In the genomic region with DNA sequence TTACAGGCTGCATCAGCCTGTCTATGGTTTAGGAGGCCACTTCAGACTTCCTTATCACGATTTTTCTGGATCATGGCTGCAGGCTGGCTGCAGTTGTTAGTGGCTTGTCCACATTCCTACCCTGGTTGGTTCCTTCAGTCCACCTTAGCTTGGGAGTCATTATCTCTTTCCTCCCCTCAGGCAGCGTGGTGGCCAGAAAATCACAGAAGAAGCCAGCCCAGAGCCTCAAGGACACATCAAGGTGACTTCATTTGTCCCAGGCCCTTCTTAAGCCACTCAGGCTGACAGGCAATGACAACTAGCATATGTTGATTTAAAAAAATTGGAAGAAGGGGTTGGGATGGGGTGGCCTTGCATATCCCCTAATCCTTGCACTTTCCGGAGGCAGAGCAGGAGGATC, we compare ENCODE assay signal across 25 mouse cellular contexts. TPM values are rescaled to one million over a fixed set of nuclear protein-coding genes. Genes with fewer than 3 reads are reported as not detected.
DNase-seq lines count a peak whose midpoint lies in the region; ATAC-seq lines count a peak whose summit lies in the region.
"Had no signal": no experiment of that assay in that cellular context is flagged by ENCODE, and none has a peak within 500 bp of the region (broad histone marks: within the 10 kb centered on the region; RNA-seq: fewer than 3 reads in every experiment).

No protein-coding gene starts in this region.

- H3K4me2 ChIP-seq in heart, embryonic 13.5 days = no peak overlapping the region
- no peak overlapping the region for H3K4me2 ChIP-seq in kidney, embryonic 16.5 days (replicated peaks; ENCODE audit: low read depth, low read length)
- H3K4me2 ChIP-seq in liver, embryonic 15.5 days = no peak overlapping the region
- H3K4me2 ChIP-seq: forebrain, embryonic 15.5 days; hindbrain, embryonic 13.5 days; midbrain, embryonic 12.5 days had no signal

- 42% methylated on average over 3 of the region's 3 CpGs for WGBS in heart, embryonic 13.5 days
- WGBS in kidney, embryonic 16.5 days = 74% methylated on average over 3 of the region's 3 CpGs
- WGBS in liver, embryonic 15.5 days (ENCODE audit: insufficient replicate concordance) = 52% methylated on average over 3 of the region's 3 CpGs

- H3K9me3 ChIP-seq in heart, embryonic 13.5 days = no peaks in the 10 kb centered on the region
- no peaks in the 10 kb centered on the region for H3K9me3 ChIP-seq in kidney, embryonic 16.5 days (ENCODE audit: low read length)
- no peaks in the 10 kb centered on the region for H3K9me3 ChIP-seq in liver, embryonic 15.5 days (replicated peaks)
- H3K9me3 ChIP-seq: forebrain, embryonic 15.5 days; hindbrain, embryonic 13.5 days; midbrain, embryonic 12.5 days had no signal

- no peak for ATAC-seq in heart, embryonic 13.5 days (ENCODE audit: extremely low read depth, insufficient number of reproducible peaks, low FRiP score, low TSS enrichment)
- ATAC-seq in kidney, embryonic 16.5 days (ENCODE audit: low FRiP score, low TSS enrichment) = no peak
- ATAC-seq in liver, embryonic 15.5 days (ENCODE audit: insufficient read depth) = no peak
- ATAC-seq: forebrain, embryonic 15.5 days; Patski had no signal

- H3K9ac ChIP-seq in heart, embryonic 13.5 days = 0 out of 2 replicates have a peak overlapping the region, but pooled peaks have one; percentile 28
- H3K9ac ChIP-seq in kidney, embryonic 16.5 days (replicated peaks; ENCODE audit: low read length) = no peak overlapping the region
- no peak overlapping the region for H3K9ac ChIP-seq in liver, embryonic 15.5 days
- H3K9ac ChIP-seq: forebrain, embryonic 15.5 days; hindbrain, embryonic 13.5 days; midbrain, embryonic 12.5 days had no signal

- peaks cover 25% of the 10 kb centered on the region for H3K4me1 ChIP-seq in heart, embryonic 13.5 days
- peaks cover 36% of the 10 kb centered on the region for H3K4me1 ChIP-seq in kidney, embryonic 16.5 days (ENCODE audit: insufficient read depth, low read length)
- H3K4me1 ChIP-seq in liver, embryonic 15.5 days (replicated peaks) = peaks cover 39% of the 10 kb centered on the region

- no peak overlapping the region for H3K4me3 ChIP-seq in heart, embryonic 13.5 days
- H3K4me3 ChIP-seq in kidney, embryonic 16.5 days (ENCODE audit: low read length) = no peak overlapping the region
- H3K4me3 ChIP-seq in liver, embryonic 15.5 days (replicated peaks) = no peak overlapping the region
- H3K4me3 ChIP-seq: erythroblast, embryonic 14.5 days; forebrain, embryonic 15.5 days; hindbrain, embryonic 13.5 days; midbrain, embryonic 12.5 days had no signal

- no peak for DNase-seq in heart, adult 18-20 months
- no peak for DNase-seq in kidney, adult 9 months
- peak; percentile 50 for DNase-seq in ES-CJ7 (ENCODE audit: low read depth, low spot score)
- no peak for DNase-seq in embryo, embryonic 10 days (ENCODE audit: low spot score)
- DNase-seq in gastrocnemius, postnatal 25 days = no peak
- DNase-seq: adrenal gland, postnatal 25 days; cerebellum, adult 2 months; heart, adult 11 months; lung, adult 2 months; right cerebral cortex, postnatal 14 days; thymus, postnatal 36 days had no signal

- H3K27ac ChIP-seq in heart, embryonic 13.5 days (replicated peaks) = peak overlapping the region; percentile 25
- H3K27ac ChIP-seq in kidney, embryonic 16.5 days (ENCODE audit: low read length) = 0 out of 2 replicates have a peak overlapping the region, but pooled peaks have one; percentile 1
- peak overlapping the region; percentile 62 for H3K27ac ChIP-seq in liver, embryonic 15.5 days (replicated peaks)
- H3K27ac ChIP-seq: forebrain, embryonic 15.5 days; hindbrain, embryonic 13.5 days; macrophage; midbrain, embryonic 12.5 days had no signal

- H3K36me3 ChIP-seq in heart, embryonic 13.5 days = no peaks in the 10 kb centered on the region
- H3K36me3 ChIP-seq in kidney, embryonic 16.5 days (ENCODE audit: insufficient read depth, low read length) = no peaks in the 10 kb centered on the region; the same call in 1 of the 2 replicates
- H3K36me3 ChIP-seq in liver, embryonic 15.5 days (replicated peaks) = peaks cover 6% of the 10 kb centered on the region; the same call in 1 of the 2 replicates
- H3K36me3 ChIP-seq: forebrain, embryonic 15.5 days; hindbrain, embryonic 13.5 days; midbrain, embryonic 12.5 days had no signal

- no peaks in the 10 kb centered on the region for H3K27me3 ChIP-seq in heart, embryonic 13.5 days (replicated peaks)
- H3K27me3 ChIP-seq in kidney, embryonic 16.5 days (ENCODE audit: insufficient read depth, low read length) = no peaks in the 10 kb centered on the region
- H3K27me3 ChIP-seq in liver, embryonic 15.5 days = no peaks in the 10 kb centered on the region
- H3K27me3 ChIP-seq: forebrain, embryonic 15.5 days; hindbrain, embryonic 13.5 days; Patski had no signal

RNA-seq across cellular contexts. Expression of a gene that starts 3.3 kb away (rescaled TPM):
- polyA plus RNA-seq in heart, embryonic 13.5 days (2015; fragmentation: Nextera tagmentation; extraction: Ambion mirVana) = 190 and 219 TPM in 2 replicates
- total RNA-seq in heart, adult 18-20 months (2021) = 100 to 1,000 TPM; 105 to 113 TPM
- polyA plus RNA-seq in kidney, embryonic 16.5 days (2015; fragmentation: Nextera tagmentation; extraction: Ambion mirVana) = 269 and 277 TPM in 2 replicates
- 142 and 147 TPM in 2 replicates for polyA plus RNA-seq in liver, embryonic 15.5 days (2015; fragmentation: Nextera tagmentation; extraction: Ambion mirVana)
- 100 to 1,000 TPM; 111 to 125 TPM for total RNA-seq in gastrocnemius, postnatal 25 days (2021)

RNA-seq across cellular contexts. Expression of a gene that starts 14.2 kb away (rescaled TPM):
- 0.36 TPM in 1 of 2 replicates, not detected in the other for polyA plus RNA-seq in heart, embryonic 13.5 days (2015; fragmentation: Nextera tagmentation; extraction: Ambion mirVana)
- not detected for total RNA-seq in heart, adult 18-20 months (2021)
- 0.15 TPM in 1 of 2 replicates, not detected in the other for polyA plus RNA-seq in kidney, embryonic 16.5 days (2015; fragmentation: Nextera tagmentation; extraction: Ambion mirVana)
- 0.10 and 0.12 TPM in 2 replicates for polyA plus RNA-seq in liver, embryonic 15.5 days (2015; fragmentation: Nextera tagmentation; extraction: Ambion mirVana)
- not detected for total RNA-seq in gastrocnemius, postnatal 25 days (2021)
- total RNA-seq: adrenal gland, postnatal 25 days; gastrocnemius, adult 18-20 months had no signal
- polyA plus RNA-seq: embryonic facial prominence, embryonic 11.5 days; erythroblast, embryonic 14.5 days; forebrain, embryonic 15.5 days; hindbrain, embryonic 13.5 days; intestine, embryonic 14.5 days; midbrain, embryonic 12.5 days; Patski; stomach, embryonic 16.5 days had no signal

RNA-seq across cellular contexts. Expression of a gene that starts 51.8 kb away (rescaled TPM):
- polyA plus RNA-seq in heart, embryonic 13.5 days (2015; fragmentation: Nextera tagmentation; extraction: Ambion mirVana) = 1.9 and 2.7 TPM in 2 replicates
- 1 to 10 TPM; 1.7 to 6.8 TPM for total RNA-seq in heart, adult 18-20 months (2021)
- 14.5 and 14.6 TPM in 2 replicates for polyA plus RNA-seq in kidney, embryonic 16.5 days (2015; fragmentation: Nextera tagmentation; extraction: Ambion mirVana)
- 4.6 and 5.1 TPM in 2 replicates for polyA plus RNA-seq in liver, embryonic 15.5 days (2015; fragmentation: Nextera tagmentation; extraction: Ambion mirVana)
- total RNA-seq in gastrocnemius, postnatal 25 days (2021) = 1 to 10 TPM in 1 of 2 experiments, under 1 TPM in 1; 0.67 to 1.1 TPM

RNA-seq across cellular contexts. Expression of a gene that starts 54.0 kb away (rescaled TPM):
- polyA plus RNA-seq in heart, embryonic 13.5 days (2015; fragmentation: Nextera tagmentation; extraction: Ambion mirVana) = 7,724 and 9,145 TPM in 2 replicates
- over 10,000 TPM; 22,032 to 23,824 TPM for total RNA-seq in heart, adult 18-20 months (2021)
- 1.7 and 2.3 TPM in 2 replicates for polyA plus RNA-seq in kidney, embryonic 16.5 days (2015; fragmentation: Nextera tagmentation; extraction: Ambion mirVana)
- polyA plus RNA-seq in liver, embryonic 15.5 days (2015; fragmentation: Nextera tagmentation; extraction: Ambion mirVana) = 3.9 and 4.2 TPM in 2 replicates
- total RNA-seq in gastrocnemius, postnatal 25 days (2021) = 1,000 to 10,000 TPM in 1 of 2 experiments, 100 to 1,000 TPM in 1; 354 to 1,320 TPM
- total RNA-seq: adrenal gland, postnatal 25 days; CH12.LX had no signal
- polyA plus RNA-seq: erythroblast, embryonic 14.5 days; intestine, embryonic 14.5 days; macrophage; Patski had no signal

Comparison
In these comparisons a context has a peak if more than half of its experiments do, and no peak if none do; other contexts are left out.
1. H3K27ac ChIP-seq: peak in every context shown above with its lines; median percentile 62 in liver, embryonic 15.5 days; 25 in heart, embryonic 13.5 days; 1 in kidney, embryonic 16.5 days.